Mouse (Mus musculus): Measurements from ENCODE around the gene Hdc.
"Not testable (repeated sequence)": the region's sequence is repeated elsewhere in the genome, so short reads cannot be mapped to it uniquely, and the experiment has no call there.

The Hdc gene

GRCm38 (mm10) chr2:126619249-126619704, at the start of gene Hdc:
TSS of gene Hdc (minus strand) at chr2:126619299.
- no peak for ATAC-seq (ENCODE audit: insufficient number of reproducible peaks, low FRiP score, low TSS enrichment)

GRCm38 (mm10) chr2:126668621-126669252, 49.6 kb upstream of the Hdc start:
- no peak for ATAC-seq (ENCODE audit: insufficient number of reproducible peaks, low FRiP score, low TSS enrichment)

GRCm38 (mm10) chr2:126665984-126666383, 46.9 kb upstream of the Hdc start:
- ATAC-seq (ENCODE audit: insufficient number of reproducible peaks, low FRiP score, low TSS enrichment) = no peak

GRCm38 (mm10) chr2:126663481-126663880, 44.4 kb upstream of the Hdc start:
- no peak for ATAC-seq (ENCODE audit: insufficient number of reproducible peaks, low FRiP score, low TSS enrichment)

- ATAC-seq (ENCODE audit: insufficient number of reproducible peaks, low FRiP score, low TSS enrichment) = no peak
Measured at GRCm38 (mm10) chr2:126652929-126653328, 33.8 kb upstream of the Hdc start.

GRCm38 (mm10) chr2:126647762-126648161, 28.7 kb upstream of the Hdc start:
- no peak for ATAC-seq (ENCODE audit: insufficient number of reproducible peaks, low FRiP score, low TSS enrichment)

GRCm38 (mm10) chr2:126646461-126646860, 27.4 kb upstream of the Hdc start:
- no peak for ATAC-seq (ENCODE audit: insufficient number of reproducible peaks, low FRiP score, low TSS enrichment)

- no peak for ATAC-seq (ENCODE audit: insufficient number of reproducible peaks, low FRiP score, low TSS enrichment)
Measured at GRCm38 (mm10) chr2:126644768-126645167, 25.7 kb upstream of the Hdc start.

- ATAC-seq (ENCODE audit: insufficient number of reproducible peaks, low FRiP score, low TSS enrichment) = no peak
Measured at GRCm38 (mm10) chr2:126640298-126640697, 21.2 kb upstream of the Hdc start.

- ATAC-seq (ENCODE audit: insufficient number of reproducible peaks, low FRiP score, low TSS enrichment) = no peak
Measured at GRCm38 (mm10) chr2:126635939-126636823, 17.1 kb upstream of the Hdc start.

- ATAC-seq (ENCODE audit: insufficient number of reproducible peaks, low FRiP score, low TSS enrichment) = no peak
Measured at GRCm38 (mm10) chr2:126633165-126633564, 14.1 kb upstream of the Hdc start.

- no peak for ATAC-seq (ENCODE audit: insufficient number of reproducible peaks, low FRiP score, low TSS enrichment)
Measured at GRCm38 (mm10) chr2:126628455-126628995, 9.4 kb upstream of the Hdc start.

GRCm38 (mm10) chr2:126623138-126623537, 4.0 kb upstream of the Hdc start:
- ATAC-seq (ENCODE audit: insufficient number of reproducible peaks, low FRiP score, low TSS enrichment) = peak; percentile 84

GRCm38 (mm10) chr2:126622455-126622854, 3.4 kb upstream of the Hdc start:
- no peak for ATAC-seq (ENCODE audit: insufficient number of reproducible peaks, low FRiP score, low TSS enrichment)

GRCm38 (mm10) chr2:126618470-126619179, 474 bp downstream of the Hdc start:
- no peak for ATAC-seq (ENCODE audit: insufficient number of reproducible peaks, low FRiP score, low TSS enrichment)

- no peak for ATAC-seq (ENCODE audit: insufficient number of reproducible peaks, low FRiP score, low TSS enrichment)
Measured at GRCm38 (mm10) chr2:126615355-126615754, 3.7 kb downstream of the Hdc start.

- ATAC-seq (ENCODE audit: insufficient number of reproducible peaks, low FRiP score, low TSS enrichment) = not testable (repeated sequence)
Measured at GRCm38 (mm10) chr2:126609600-126609999, 9.5 kb downstream of the Hdc start.

- ATAC-seq (ENCODE audit: insufficient number of reproducible peaks, low FRiP score, low TSS enrichment) = no peak
Measured at GRCm38 (mm10) chr2:126607553-126608203, 11.4 kb downstream of the Hdc start.

- no peak for ATAC-seq (ENCODE audit: insufficient number of reproducible peaks, low FRiP score, low TSS enrichment)
Measured at GRCm38 (mm10) chr2:126606688-126607062, 12.4 kb downstream of the Hdc start.

GRCm38 (mm10) chr2:126606061-126606687, 12.9 kb downstream of the Hdc start:
- ATAC-seq (ENCODE audit: insufficient number of reproducible peaks, low FRiP score, low TSS enrichment) = no peak

Measured in cerebellum, adult (tissue).